ENCODE assay signal across 19 mouse cellular contexts in the genomic region with DNA sequence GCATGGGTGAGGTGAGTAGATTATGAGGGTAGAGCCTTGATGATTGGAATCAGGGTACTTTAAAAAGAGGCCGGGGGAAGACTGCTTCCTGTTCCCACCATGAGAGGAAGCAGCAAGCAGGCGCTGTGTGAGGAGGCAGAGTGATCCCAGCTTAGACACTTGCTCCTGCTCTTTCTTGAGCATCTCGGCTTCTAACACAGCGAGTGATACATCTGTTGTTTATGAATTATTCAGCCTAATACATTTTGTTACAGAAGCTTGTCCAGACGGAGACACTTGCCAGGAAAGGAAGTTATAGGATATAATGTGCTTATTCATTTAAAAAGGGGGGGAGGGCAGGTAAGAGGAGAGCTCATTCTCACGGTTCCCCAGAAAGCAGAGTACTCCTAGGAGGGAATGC. TPM values are rescaled to one million over a fixed set of nuclear protein-coding genes. Genes with fewer than 3 reads are reported as not detected.
"Had no signal": no experiment of that assay in that cellular context is flagged by ENCODE, and none has a peak within 500 bp of the region (broad histone marks: within the 10 kb centered on the region; RNA-seq: fewer than 3 reads in every experiment).

No protein-coding gene starts in this region.

- H3K36me3 ChIP-seq: intestine, embryonic 15.5 days had no signal

- H3K4me2 ChIP-seq: intestine, embryonic 15.5 days; kidney, embryonic 15.5 days; liver, embryonic 13.5 days; midbrain, embryonic 11.5 days; midbrain, embryonic 15.5 days; neural tube, embryonic 12.5 days; neural tube, embryonic 15.5 days had no signal

- DNase-seq: kidney, adult 11 months; kidney, adult 8-10 months; kidney, postnatal 10 days; kidney, postnatal 36 days; liver, embryonic 13.5 days; lung, adult 2 months; lung, postnatal 14 days; lung, postnatal 4 days; right cerebral cortex, postnatal 4 days; thymus, postnatal 25 days had no signal

- H3K9ac ChIP-seq: intestine, embryonic 15.5 days; kidney, embryonic 15.5 days; liver, embryonic 13.5 days; midbrain, embryonic 15.5 days; neural tube, embryonic 12.5 days; neural tube, embryonic 15.5 days had no signal

- H3K4me1 ChIP-seq: intestine, embryonic 15.5 days; kidney, embryonic 15.5 days; liver, embryonic 13.5 days; midbrain, embryonic 15.5 days; neural tube, embryonic 12.5 days; neural tube, embryonic 15.5 days had no signal

- H3K27ac ChIP-seq: intestine, embryonic 15.5 days; kidney, embryonic 15.5 days; liver, embryonic 13.5 days; midbrain, embryonic 15.5 days; neural tube, embryonic 12.5 days; neural tube, embryonic 15.5 days; stomach, postnatal 0 days had no signal

- ATAC-seq: intestine, embryonic 15.5 days; midbrain, embryonic 15.5 days had no signal

- H3K9me3 ChIP-seq: intestine, embryonic 15.5 days; kidney, embryonic 15.5 days; liver, embryonic 13.5 days; midbrain, embryonic 15.5 days; neural tube, embryonic 12.5 days; neural tube, embryonic 15.5 days had no signal

- H3K27me3 ChIP-seq: intestine, embryonic 15.5 days; kidney, embryonic 15.5 days; liver, embryonic 13.5 days; midbrain, embryonic 15.5 days; neural tube, embryonic 12.5 days; neural tube, embryonic 15.5 days had no signal

- H3K4me3 ChIP-seq: intestine, embryonic 15.5 days; kidney, embryonic 15.5 days; liver, embryonic 13.5 days; midbrain, embryonic 15.5 days; neural tube, embryonic 12.5 days; neural tube, embryonic 15.5 days had no signal

RNA-seq across cellular contexts. Expression of a gene that starts 57.3 kb away (rescaled TPM):
- total RNA-seq: megakaryocyte progenitor cell, adult 5-6 weeks; megakaryocyte-erythroid progenitor cell, adult 5-6 weeks had no signal
